22 mouse cellular contexts compared by ENCODE assay signal in the genomic region with DNA sequence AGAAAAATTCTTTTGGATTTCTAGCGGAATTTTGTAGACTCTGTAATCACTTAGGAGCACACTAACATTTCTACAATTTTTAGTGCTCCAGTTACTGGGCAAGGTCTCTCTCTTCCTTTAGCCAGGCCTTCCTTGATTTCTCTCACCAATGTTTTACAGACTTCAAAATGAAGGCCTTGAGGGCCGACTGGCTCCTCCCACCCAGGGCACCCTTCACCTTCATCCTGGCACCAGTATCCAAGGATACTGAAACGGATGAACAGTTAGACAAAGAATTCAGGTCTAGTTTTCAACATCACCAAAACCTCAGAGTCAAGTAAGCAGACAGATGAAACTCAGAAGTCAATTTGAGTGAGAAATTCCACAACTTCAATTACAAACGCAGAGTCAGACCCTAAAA.
DNase-seq lines count a peak whose midpoint lies in the region; ATAC-seq and TF ChIP-seq lines count a peak whose summit lies in the region.
"Had no signal": no experiment of that assay in that cellular context is flagged by ENCODE, and none has a peak within 500 bp of the region (broad histone marks: within the 10 kb centered on the region; RNA-seq: fewer than 3 reads in every experiment).

No protein-coding gene starts in this region.

- TF ChIP-seq CTCF in heart, adult 2 months (IDR thresholded peaks at IDR 0.05) = no peak
- no peak for TF ChIP-seq CTCF in liver, adult 2 months (IDR thresholded peaks at IDR 0.05; ENCODE audit: low read depth, low read length)
- TF ChIP-seq CTCF in small intestine, adult 2 months (IDR thresholded peaks at IDR 0.05; ENCODE audit: extremely low read depth, insufficient read length, insufficient replicate concordance, low read depth, low read length) = no peak

- no peaks in the 10 kb centered on the region for H3K79me2 ChIP-seq in heart, adult 2 months (replicated peaks; ENCODE audit: control insufficient read depth, insufficient read depth, low read length)
- peaks cover 13% of the 10 kb centered on the region; the same call in 1 of the 2 replicates for H3K79me2 ChIP-seq in liver, adult 2 months (ENCODE audit: control insufficient read depth, insufficient read depth, low read length)

- no peak for TF ChIP-seq POLR2A in heart, adult 2 months (IDR thresholded peaks at IDR 0.05; ENCODE audit: insufficient read depth, low read depth, low read length)
- no peak for TF ChIP-seq POLR2A in liver, adult 2 months (IDR thresholded peaks at IDR 0.05; ENCODE audit: extremely low read depth, insufficient read depth, low read length)
- no peak for TF ChIP-seq POLR2A in small intestine, adult 2 months (IDR thresholded peaks at IDR 0.05; ENCODE audit: low read depth, low read length)

- no peaks in the 10 kb centered on the region for H3K27me3 ChIP-seq in heart, adult 2 months (ENCODE audit: control insufficient read depth, insufficient read depth, low read length)
- no peaks in the 10 kb centered on the region for H3K27me3 ChIP-seq in heart, embryonic 12.5 days (replicated peaks)
- H3K27me3 ChIP-seq in liver, adult 2 months (ENCODE audit: control insufficient read depth, insufficient read depth, low read length) = no peaks in the 10 kb centered on the region
- no peaks in the 10 kb centered on the region for H3K27me3 ChIP-seq in liver, embryonic 11.5 days (replicated peaks; ENCODE audit: control insufficient read depth, insufficient read depth, low read length)
- H3K27me3 ChIP-seq in small intestine, adult 2 months (ENCODE audit: control insufficient read depth, insufficient read depth, low read length) = no peaks in the 10 kb centered on the region
- H3K27me3 ChIP-seq: forebrain, embryonic 13.5 days had no signal

- no peaks in the 10 kb centered on the region for H3K9me3 ChIP-seq in heart, embryonic 12.5 days (replicated peaks)
- no peaks in the 10 kb centered on the region for H3K9me3 ChIP-seq in liver, embryonic 11.5 days (ENCODE audit: control insufficient read depth, low read length)
- H3K9me3 ChIP-seq: forebrain, embryonic 10.5 days; forebrain, embryonic 13.5 days; heart, embryonic 10.5 days had no signal

- intact Hi-C loops in heart, adult 2 months (cut with DNase I) = no loop called here

- no peak overlapping the region for H3K4me2 ChIP-seq in heart, embryonic 12.5 days
- no peak overlapping the region for H3K4me2 ChIP-seq in liver, embryonic 11.5 days
- H3K4me2 ChIP-seq: forebrain, embryonic 13.5 days; hindbrain, embryonic 14.5 days had no signal

- no peak for ATAC-seq in heart, embryonic 12.5 days (ENCODE audit: insufficient number of reproducible peaks, low FRiP score)
- no peak for ATAC-seq in liver, embryonic 11.5 days (replicated peaks; ENCODE audit: low FRiP score)
- ATAC-seq: forebrain, embryonic 13.5 days; forebrain, embryonic 16.5 days; hindbrain, postnatal 0 days had no signal

- H3K4me1 ChIP-seq in heart, adult 2 months (ENCODE audit: control insufficient read depth, insufficient read depth, low read length) = peaks cover 51% of the 10 kb centered on the region
- peaks cover 69% of the 10 kb centered on the region for H3K4me1 ChIP-seq in heart, embryonic 12.5 days (replicated peaks)
- peaks cover 20% of the 10 kb centered on the region for H3K4me1 ChIP-seq in liver, adult 2 months (ENCODE audit: control insufficient read depth, insufficient read depth, low read length)
- peaks cover 7% of the 10 kb centered on the region for H3K4me1 ChIP-seq in liver, embryonic 11.5 days (replicated peaks; ENCODE audit: control insufficient read depth, insufficient read depth, low read length)
- peaks cover 5% of the 10 kb centered on the region; the same call in 1 of the 2 replicates for H3K4me1 ChIP-seq in small intestine, adult 2 months (ENCODE audit: control insufficient read depth, insufficient read depth, insufficient read length, low read length)
- H3K4me1 ChIP-seq: forebrain, embryonic 10.5 days; forebrain, embryonic 13.5 days had no signal

- DNase-seq in heart, adult 2 months = no peak
- DNase-seq in kidney, adult 9 months = peak; percentile 72
- no peak for DNase-seq in kidney, adult 18-20 months
- DNase-seq in liver, adult 2 months (ENCODE audit: extremely low read depth, low read depth, low spot score) = no peak
- no peak for DNase-seq in liver, embryonic 11.5 days (ENCODE audit: low spot score)
- DNase-seq in urinary bladder, postnatal 25 days (ENCODE audit: low spot score) = no peak
- DNase-seq: adrenal gland, adult 8-10 months; adrenal gland, postnatal 36 days; cerebellum, adult 18-20 months; cerebellum, adult 9-10 months; cerebellum, postnatal 14 days; gastrocnemius, postnatal 25 days; heart, adult 18-20 months; heart, postnatal 14 days had no signal

- peak overlapping the region; percentile 6; the same call in 1 of the 2 replicates for H3K27ac ChIP-seq in heart, adult 2 months
- H3K27ac ChIP-seq in heart, embryonic 12.5 days (ENCODE audit: poor library complexity, severe bottlenecking) = no peak overlapping the region
- 0 out of 2 replicates have a peak overlapping the region, but pooled peaks have one; percentile 25 for H3K27ac ChIP-seq in liver, adult 2 months (replicated peaks; ENCODE audit: insufficient read depth, low read depth, low read length)
- no peak overlapping the region for H3K27ac ChIP-seq in liver, embryonic 11.5 days (ENCODE audit: low read depth, low read length)
- H3K27ac ChIP-seq in small intestine, adult 2 months (ENCODE audit: insufficient read depth, low read depth, low read length) = 0 out of 2 replicates have a peak overlapping the region, but pooled peaks have one; percentile 71
- H3K27ac ChIP-seq: forebrain, embryonic 10.5 days; forebrain, embryonic 13.5 days; hindbrain, embryonic 14.5 days; hindbrain, postnatal 0 days had no signal

- H3K4me3 ChIP-seq in heart, adult 2 months = no peak overlapping the region
- H3K4me3 ChIP-seq in heart, embryonic 12.5 days = no peak overlapping the region
- H3K4me3 ChIP-seq in liver, adult 2 months (ENCODE audit: insufficient read depth, low read depth, low read length) = no peak overlapping the region
- no peak overlapping the region for H3K4me3 ChIP-seq in liver, embryonic 11.5 days (ENCODE audit: low read depth, low read length)
- H3K4me3 ChIP-seq in small intestine, adult 2 months (ENCODE audit: low read depth, low read length) = no peak overlapping the region
- H3K4me3 ChIP-seq: forebrain, embryonic 10.5 days; forebrain, embryonic 13.5 days; heart, embryonic 10.5 days had no signal

- 78% methylated on average over 4 of the region's 4 CpGs for WGBS in heart, adult 2 months
- WGBS in heart, embryonic 12.5 days = 80% methylated on average over 4 of the region's 4 CpGs
- 83% methylated on average over 4 of the region's 4 CpGs for WGBS in liver, adult 2 months
- WGBS in liver, embryonic 11.5 days = 84% methylated on average over 4 of the region's 4 CpGs
- WGBS in small intestine, adult 2 months = 89% methylated on average over 4 of the region's 4 CpGs

- no peak for TF ChIP-seq EP300 in heart, adult 2 months (IDR thresholded peaks at IDR 0.05; ENCODE audit: insufficient read depth, low read depth, low read length)

- H3K36me3 ChIP-seq in heart, adult 2 months (ENCODE audit: control insufficient read depth, insufficient read depth, low read length) = peaks cover 41% of the 10 kb centered on the region
- 0 out of 2 replicates have a peak, but pooled peaks cover 4% of the 10 kb centered on the region for H3K36me3 ChIP-seq in heart, embryonic 12.5 days
- peaks cover 6% of the 10 kb centered on the region; the same call in 1 of the 2 replicates for H3K36me3 ChIP-seq in liver, adult 2 months (ENCODE audit: control insufficient read depth, insufficient read depth, low read length)
- no peaks in the 10 kb centered on the region for H3K36me3 ChIP-seq in liver, embryonic 11.5 days (ENCODE audit: control insufficient read depth, insufficient read depth, low read length)
- H3K36me3 ChIP-seq in small intestine, adult 2 months (ENCODE audit: control insufficient read depth, insufficient read depth, low read length) = no peaks in the 10 kb centered on the region
- H3K36me3 ChIP-seq: forebrain, embryonic 10.5 days had no signal

- H3K9ac ChIP-seq in heart, adult 2 months (ENCODE audit: low read depth, low read length) = no peak overlapping the region
- no peak overlapping the region for H3K9ac ChIP-seq in heart, embryonic 12.5 days
- H3K9ac ChIP-seq in liver, adult 2 months (ENCODE audit: low read depth, low read length) = no peak overlapping the region
- H3K9ac ChIP-seq in liver, embryonic 11.5 days (ENCODE audit: low read depth, low read length) = no peak overlapping the region
- H3K9ac ChIP-seq: forebrain, embryonic 13.5 days; hindbrain, embryonic 14.5 days had no signal

Comparison
In these comparisons a context has a peak if more than half of its experiments do, and no peak if none do; other contexts are left out.
1. H3K27ac ChIP-seq: peak in heart, adult 2 months (single experiment), liver, adult 2 months (single experiment) and small intestine, adult 2 months (single experiment); none in heart, embryonic 12.5 days (single experiment) and liver, embryonic 11.5 days (single experiment).